Mouse (Mus musculus) left cerebral cortex, postnatal 14 days (tissue): Measurements from ENCODE around the gene Smoc2. TPM values are rescaled to one million over a fixed set of nuclear protein-coding genes. Genes with fewer than 3 reads are reported as not detected.

ENCODE experiments used
- DNase-seq, 2 experiments: peaks; one replicate each; pipeline ENCODE4 v3.0.0; 2021 to 2022; ENCODE audit warnings: low spot score in 2 of 2, mixed read lengths in 1 of 2
- intact Hi-C: fragments of 180-260 bp; cut with DNase I; formaldehyde crosslinking; loops from one replicate; pipeline ENCODE4 v1.15.1; 2025
- long read RNA-seq, 2 experiments: library from polyadenylated mRNA; stranded (forward); transcript quantifications; one replicate each; pipeline ENCODE4 v2.0.0; 2021
- total RNA-seq, 2 experiments: library from RNA; stranded (reverse); gene quantifications; 2 replicates each; pipeline ENCODE4 v1.2.3; 2021

The Smoc2 gene
- 1 to 10 TPM; 7.4 to 9.0 TPM for total RNA-seq
- long read RNA-seq, experiment 1, transcript Smoc2-201 (13 exons, 2,832 nt): major isoform, 8 of 13 reads
- long read RNA-seq, experiment 1, partial matches to known transcripts: 0 of 13 reads
- long read RNA-seq, experiment 1, other reads (novel, unspliced or antisense): 4 of 13 reads
- long read RNA-seq, experiment 2, transcript Smoc2-201 (13 exons, 2,832 nt): major isoform, 8 of 16 reads
- long read RNA-seq, experiment 2, partial matches to known transcripts: 1 of 16 reads
- long read RNA-seq, experiment 2, other reads (novel, unspliced or antisense): 6 of 16 reads

DNA sequence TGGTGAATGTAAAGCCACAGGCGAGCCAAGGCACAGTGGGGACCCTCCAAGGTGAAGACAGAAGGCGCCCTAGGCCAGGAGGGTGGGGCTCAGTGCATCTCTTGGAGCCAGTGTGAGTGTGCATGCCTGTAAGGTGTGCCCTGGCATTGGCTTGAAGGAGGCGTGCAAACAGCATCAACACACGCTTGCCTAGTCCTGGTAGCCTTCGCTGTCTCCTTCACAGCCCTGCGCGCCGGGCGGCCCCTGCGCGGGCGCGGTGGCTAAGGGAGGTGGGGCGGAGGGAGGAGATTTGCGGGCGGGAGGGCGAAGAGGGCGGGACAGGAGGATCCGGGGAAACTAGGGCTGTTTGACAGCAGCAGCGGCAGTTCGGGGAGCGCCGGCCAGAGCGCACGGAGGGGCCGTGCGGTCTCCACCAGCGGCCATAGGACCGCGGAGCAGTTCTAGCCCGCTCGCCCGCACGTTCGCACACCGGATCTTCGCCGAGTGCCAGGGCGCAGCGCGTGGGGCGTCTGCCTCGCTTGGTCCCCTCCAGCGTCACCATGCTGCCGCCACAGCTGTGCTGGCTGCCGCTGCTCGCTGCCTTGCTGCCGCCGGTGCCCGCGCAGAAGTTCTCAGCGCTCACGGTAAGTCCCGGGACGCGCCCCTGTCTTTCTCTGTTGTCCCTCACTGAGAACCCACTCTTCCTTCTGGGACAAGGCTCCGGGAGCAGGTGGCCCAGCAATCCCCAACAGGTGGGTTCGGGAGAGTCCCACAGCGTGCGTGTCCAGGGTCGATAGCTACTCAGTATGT, at the start of gene Smoc2:
Gene Smoc2, plus strand, starts transcription at position 330 of the 789 bp plus-strand sequence.
- intact Hi-C loops: no loop called here
- DNase-seq: peak in 1 of 2 experiments; percentile 10

DNA sequence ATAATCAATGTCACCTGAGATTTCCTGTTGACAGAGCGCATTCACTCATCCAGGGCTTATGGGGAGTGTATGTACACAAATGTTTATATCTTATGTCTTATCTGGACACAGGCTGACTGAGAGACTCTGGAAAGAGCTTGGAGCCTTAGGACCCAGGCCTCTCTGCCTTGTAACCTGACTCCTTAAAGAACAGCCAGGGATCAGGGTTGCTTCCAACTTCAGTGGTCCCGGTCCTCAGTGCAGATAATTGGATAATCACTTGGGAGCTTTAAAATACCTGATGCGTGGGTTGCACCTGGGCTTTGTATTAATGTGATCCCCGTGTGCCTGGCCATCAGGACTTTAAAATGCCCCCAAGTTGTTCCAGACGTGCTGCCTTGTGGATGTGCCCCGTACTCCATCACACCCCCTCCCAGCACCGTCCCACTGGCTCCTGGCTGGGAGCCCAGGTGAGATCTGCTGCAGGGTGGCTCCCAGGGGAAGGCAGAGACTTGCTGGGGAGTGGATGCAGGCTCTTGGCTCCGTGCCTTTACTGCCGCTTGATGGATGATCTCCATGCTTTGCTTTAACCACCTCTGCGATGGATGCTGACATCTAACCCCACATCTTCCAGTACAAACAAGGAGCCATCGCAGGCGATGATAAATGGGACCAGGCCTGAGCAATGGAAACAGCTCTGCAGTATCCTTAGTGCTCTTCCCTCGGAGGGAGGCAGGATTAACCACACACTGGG, 48.4 kb upstream of the Smoc2 start:
- no peak for DNase-seq
- intact Hi-C loops: loop anchor here (5.0 kb wide), 2 partner anchors 56 to 671 kb away; no protein-coding TSS in a partner anchor

DNA sequence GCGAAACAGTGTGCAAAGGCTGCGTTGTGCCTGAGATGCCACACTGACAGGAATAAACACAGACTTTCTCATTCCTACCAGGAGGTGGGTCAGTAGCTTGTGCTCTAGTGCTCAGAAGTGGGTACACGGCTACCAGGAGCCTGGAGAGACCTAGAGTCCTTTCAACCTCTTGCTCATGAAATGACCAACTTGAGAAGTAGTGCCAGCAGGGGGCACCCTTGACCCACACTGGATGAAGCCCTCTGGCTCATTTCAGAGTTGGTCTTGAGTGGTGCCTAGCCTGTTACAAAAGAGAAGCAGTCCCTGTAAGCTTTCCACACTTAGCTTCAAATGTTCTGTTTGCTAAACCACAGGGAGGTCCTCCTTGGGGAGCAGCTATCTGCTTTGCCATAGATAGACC, 46.7 kb upstream of the Smoc2 start:
- intact Hi-C loops: loop anchor here (2.0 to 5.0 kb wide), 3 partner anchors 55 to 670 kb away; no protein-coding TSS in a partner anchor
- peak; percentile 81 to 89 for DNase-seq

DNA sequence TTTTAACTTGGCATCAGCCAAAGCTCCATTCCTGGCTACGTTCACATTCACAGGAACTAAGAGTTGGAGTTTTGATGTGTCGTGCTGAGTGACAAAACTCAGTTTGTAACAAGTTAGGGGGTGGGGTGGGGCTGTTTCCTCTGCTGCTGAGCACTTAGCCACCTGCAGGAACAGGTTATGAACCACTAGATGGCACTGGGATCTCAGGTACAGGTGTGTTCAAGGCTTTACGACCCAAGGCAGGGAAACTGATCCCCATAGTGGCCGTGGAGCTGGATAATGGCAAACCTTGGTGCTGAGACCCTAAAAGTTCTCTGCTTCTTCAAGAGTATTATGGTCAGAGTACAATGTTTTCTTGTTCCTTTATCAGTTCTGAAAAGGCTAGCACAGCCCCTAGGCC, 45.6 kb upstream of the Smoc2 start:
- no peak for DNase-seq
- intact Hi-C loops: loop anchor here (2.0 to 5.0 kb wide), 3 partner anchors 54 to 669 kb away; no protein-coding TSS in a partner anchor

- no peak for DNase-seq
- intact Hi-C loops: loop anchor here (5.0 kb wide), 2 partner anchors 52 to 667 kb away; no protein-coding TSS in a partner anchor
Observed at GRCm38 (mm10) chr17:14234774-14235389, 44.4 kb upstream of the Smoc2 start.

DNA sequence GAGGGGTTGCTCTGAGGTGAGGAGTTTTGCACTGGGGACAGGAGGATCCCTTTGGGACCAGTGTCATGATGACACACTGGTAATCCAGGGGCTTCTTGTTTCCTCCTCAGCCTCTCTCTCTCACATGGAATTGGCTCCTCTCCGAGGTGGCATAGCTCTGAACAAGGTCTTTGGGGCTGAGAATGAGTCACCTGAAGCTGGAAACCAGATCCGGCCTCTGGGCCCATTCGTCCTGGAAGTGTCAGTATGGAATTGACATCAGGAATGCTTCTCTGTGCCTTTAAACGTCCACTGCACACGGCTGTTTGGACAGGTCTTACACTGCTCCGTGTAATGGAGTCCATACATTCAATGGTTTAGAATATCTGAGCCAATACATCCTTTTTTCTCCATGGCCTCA, 42.2 kb upstream of the Smoc2 start:
- no peak for DNase-seq
- intact Hi-C loops: no loop called here

GRCm38 (mm10) chr17:14239960-14240359, 39.3 kb upstream of the Smoc2 start:
- intact Hi-C loops: no loop called here
- no peak for DNase-seq

DNA sequence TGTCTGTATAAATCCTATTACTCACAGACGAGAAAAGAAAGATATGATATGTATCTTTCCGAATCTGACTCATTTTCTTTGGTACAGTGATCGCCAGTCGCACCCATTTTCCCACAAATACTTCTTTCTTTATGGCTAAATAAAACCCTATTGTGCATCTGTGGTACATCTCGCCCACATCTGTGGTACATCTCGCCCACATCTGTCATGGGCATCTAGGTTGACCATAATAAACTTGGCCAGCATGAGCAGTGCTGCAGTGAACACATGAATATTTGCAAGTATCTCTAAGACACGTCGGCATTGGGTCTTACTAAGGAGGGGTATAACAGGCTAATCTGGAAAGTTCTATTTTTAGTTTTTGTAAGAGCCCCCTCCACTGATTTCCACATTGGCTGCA, 36.7 kb upstream of the Smoc2 start:
- DNase-seq: no peak
- intact Hi-C loops: no loop called here

- DNase-seq: no peak
- intact Hi-C loops: no loop called here
Observed at GRCm38 (mm10) chr17:14244195-14244965, 34.9 kb upstream of the Smoc2 start.

DNA sequence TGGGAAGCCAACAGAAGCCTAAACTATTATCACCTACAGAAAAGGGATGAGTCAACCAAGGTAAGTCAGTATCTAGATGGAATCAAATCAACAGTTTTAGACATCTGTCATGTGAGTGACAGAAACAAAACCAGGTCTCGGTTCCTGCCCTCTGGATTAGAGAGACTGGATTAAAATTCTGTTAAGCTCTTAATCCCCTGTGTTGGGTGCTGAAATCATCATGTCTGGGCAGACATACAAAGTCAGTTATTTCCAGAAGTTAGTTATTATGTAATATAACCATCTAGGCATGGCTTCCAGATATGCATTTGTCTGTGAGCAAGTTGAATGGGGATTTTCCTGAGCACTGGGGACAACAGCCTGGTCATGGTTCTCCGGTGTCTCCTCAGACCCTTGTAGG, 33.0 kb upstream of the Smoc2 start:
- intact Hi-C loops: loop anchor here (5.0 kb wide), 1 partner anchor 69 kb away; no protein-coding TSS in a partner anchor
- no peak for DNase-seq

GRCm38 (mm10) chr17:14247931-14248330, 31.4 kb upstream of the Smoc2 start:
- intact Hi-C loops: loop anchor here (5.0 kb wide), 1 partner anchor 71 kb away; no protein-coding TSS in a partner anchor
- DNase-seq: peak; percentile 72 to 77

DNA sequence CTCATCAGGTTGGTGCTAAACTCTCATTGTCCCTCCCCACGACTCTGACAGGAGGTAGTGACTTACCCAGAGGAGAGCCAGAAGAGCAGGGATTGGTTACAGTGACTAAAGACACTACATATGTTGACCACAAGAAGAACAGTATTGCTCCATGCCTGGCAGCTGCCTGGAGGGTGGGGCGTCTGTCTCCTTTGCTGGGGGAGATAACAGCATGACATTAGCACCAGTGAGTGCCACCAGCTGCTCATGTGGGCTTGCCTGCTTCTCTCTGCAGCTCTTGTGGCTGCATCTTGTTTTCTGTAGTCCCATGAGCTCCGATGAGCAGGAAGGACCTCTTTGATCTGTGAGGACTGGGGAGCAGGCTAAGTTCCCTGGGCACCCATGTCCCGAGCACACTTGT, 29.7 kb upstream of the Smoc2 start:
- intact Hi-C loops: loop anchor here (5.0 kb wide), 1 partner anchor 72 kb away; no protein-coding TSS in a partner anchor

GRCm38 (mm10) chr17:14250401-14250800, 28.9 kb upstream of the Smoc2 start:
- DNase-seq: no peak
- intact Hi-C loops: no loop called here

More for the DNA sequence above, 29.7 kb upstream of the Smoc2 start:
- no peak for DNase-seq

GRCm38 (mm10) chr17:14252456-14252855, 26.9 kb upstream of the Smoc2 start:
- intact Hi-C loops: no loop called here
- DNase-seq: no peak

DNA sequence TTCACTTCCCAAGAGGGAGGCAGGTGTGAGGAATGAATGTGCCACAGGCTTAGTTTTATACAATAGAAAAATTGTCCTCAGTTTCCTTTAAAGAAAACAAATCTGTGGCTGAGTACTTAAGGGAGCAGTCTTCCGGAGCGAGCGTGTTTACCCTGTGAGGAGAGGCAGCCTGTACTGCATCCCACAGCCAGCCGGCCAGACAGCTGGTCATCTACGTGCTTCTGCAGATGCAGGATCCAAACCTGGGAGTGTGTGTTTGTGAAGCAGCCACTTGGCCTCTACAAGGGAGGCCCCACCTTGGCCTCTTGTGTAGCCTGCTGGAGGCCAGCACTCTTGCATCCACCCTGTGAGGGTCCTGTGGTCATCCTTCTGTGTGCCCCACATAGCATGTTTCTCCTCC, 24.7 kb upstream of the Smoc2 start:
- DNase-seq: no peak
- intact Hi-C loops: no loop called here

- intact Hi-C loops: no loop called here
- DNase-seq: no peak
Observed at GRCm38 (mm10) chr17:14257799-14258520, 21.3 kb upstream of the Smoc2 start.

- no peak for DNase-seq
- intact Hi-C loops: no loop called here
Observed at GRCm38 (mm10) chr17:14258906-14259305, 20.4 kb upstream of the Smoc2 start.

- no peak for DNase-seq
- intact Hi-C loops: no loop called here
Observed at GRCm38 (mm10) chr17:14260966-14261365, 18.3 kb upstream of the Smoc2 start.
